Mouse (Mus musculus) hematopoietic stem cell, adult 5-6 weeks (primary cell): Measurements from ENCODE around the gene Pde6h. TPM values are rescaled to one million over a fixed set of nuclear protein-coding genes. Genes with fewer than 3 reads are reported as not detected.

ENCODE experiments used
- total RNA-seq: library from RNA; stranded (forward); fragments of 172-1452, 232-1000 nt; gene quantifications from 2 replicates; pipeline ENCODE4 v1.2.3, GENCODE M21; 2017

Gene Pde6h
- total RNA-seq, 1 experiment from 2014 or later = not detected

Other genes with a start within 250 kb of the Pde6h start
- gene Gucy2c, start 142.1 kb upstream of the Pde6h start, total RNA-seq = 0.20 TPM in 1 of 2 replicates, not detected in the other
- gene Hist4h4, start 119.4 kb upstream of the Pde6h start, total RNA-seq = 14.3 and 32.2 TPM in 2 replicates
- gene H2afj, start 115.6 kb upstream of the Pde6h start, total RNA-seq = 40.8 and 49.8 TPM in 2 replicates
- gene BC049715, start 96.2 kb upstream of the Pde6h start, total RNA-seq = 1.8 and 3.9 TPM in 2 replicates
- gene Wbp11, start 95.6 kb upstream of the Pde6h start, total RNA-seq = 48.6 and 59.2 TPM in 2 replicates
- gene Smco3, start 88.4 kb upstream of the Pde6h start, total RNA-seq = 0.31 TPM in 1 of 2 replicates, not detected in the other
- 28.5 and 34.5 TPM in 2 replicates for gene Art4, start 66.1 kb upstream of the Pde6h start, total RNA-seq
- gene Mgp, start 48.0 kb upstream of the Pde6h start, total RNA-seq = not detected in 2 replicates
- gene Erp27, start 1.7 kb upstream of the Pde6h start, total RNA-seq = 1.5 TPM in 1 of 2 replicates, not detected in the other
- 665 and 866 TPM in 2 replicates for gene Arhgdib, start 18.1 kb downstream of the Pde6h start, total RNA-seq
- not detected in 2 replicates for gene Rerg, start 246.7 kb downstream of the Pde6h start, total RNA-seq